Mouse (Mus musculus): Measurements from ENCODE around the gene Pitpna.

- TF ChIP-seq CHD2 (IDR thresholded peaks at IDR 0.05; ENCODE audit: low read depth, low read length) (no peak), MAFK (IDR thresholded peaks at IDR 0.05; ENCODE audit: insufficient read depth, low read depth, low read length) (no peak)
These were observed 934 bp upstream of the Pitpna start for GRCm38 (mm10) chr11:75586963-75587362.
